Mouse (Mus musculus) forebrain, embryonic 13.5 days (tissue): ENCODE data around the gene Fpr1. TPM values are rescaled to one million over a fixed set of nuclear protein-coding genes. Genes with fewer than 3 reads are reported as not detected.
"Not testable (repeated sequence)": the region's sequence is repeated elsewhere in the genome, so short reads cannot be mapped to it uniquely, and the experiment has no call there.

Experiments used
- ATAC-seq: fragments of 200-750 bp; cut with Nextera tagmentation; 2 replicates; pipeline ENCODE4 v1.8.0; 2017
- H3K27ac ChIP-seq: fragments of 300-500 bp; sonication (generic); 2 replicates; pipeline ENCODE4 v1.5.1; 2015; ENCODE audit warnings: inconsistent platforms, mild to moderate bottlenecking, moderate library complexity
- H3K27me3 ChIP-seq: fragments of 300-500 bp; sonication (generic); 2 replicates; pipeline ENCODE4 v1.6.1; 2015; ENCODE audit warnings: mild to moderate bottlenecking, inconsistent platforms
- H3K36me3 ChIP-seq: fragments of 300-500 bp; sonication (generic); 2 replicates; pipeline ENCODE4 v1.6.1; 2015; ENCODE audit warnings: mild to moderate bottlenecking, inconsistent platforms; ENCODE audit not compliant: poor library complexity, severe bottlenecking
- H3K4me1 ChIP-seq: fragments of 300-500 bp; sonication (generic); 2 replicates; pipeline ENCODE4 v1.6.1; 2015; ENCODE audit warnings: inconsistent platforms
- H3K4me2 ChIP-seq: fragments of 300-500 bp; sonication (generic); 2 replicates; pipeline ENCODE4 v1.6.1; 2015; ENCODE audit warnings: inconsistent platforms, mild to moderate bottlenecking, moderate library complexity
- H3K4me3 ChIP-seq: fragments of 300-500 bp; sonication (generic); 2 replicates; pipeline ENCODE4 v1.5.1; 2015; ENCODE audit warnings: mild to moderate bottlenecking, inconsistent platforms
- H3K9ac ChIP-seq: fragments of 300-500 bp; sonication (generic); 2 replicates; pipeline ENCODE4 v1.6.1; 2015; ENCODE audit warnings: mild to moderate bottlenecking, inconsistent platforms
- H3K9me3 ChIP-seq: fragments of 300-500 bp; sonication (generic); replicated peaks from 2 replicates; pipeline ENCODE4 v1.6.1; 2016; ENCODE audit warnings: inconsistent platforms
- WGBS: fragments of 180-500 bp; shearing (Covaris S2); methylation state at CpG from one replicate; pipeline ENCODE4 v1.1.7; 2015; 5-methylcytosine and 5-hydroxymethylcytosine counted together
- polyA plus RNA-seq: library from polyadenylated mRNA; unstranded; fragments of >200 nt; fragmentation: Nextera tagmentation; extraction: Ambion mirVana; gene quantifications from 2 replicates; pipeline ENCODE4 v1.2.1, GENCODE M21; 2015

The Fpr1 gene
- polyA plus RNA-seq, 1 experiment from 2014 or later, result not detected

- Histone ChIP-seq H3K36me3 (peaks cover 15% of the 10 kb centered on the region), H3K4me1 (peaks cover 5% of the 10 kb centered on the region; the same call in 1 of the 2 replicates)
- 71% methylated on average over 10 of the region's 10 CpGs for WGBS
Observed at GRCm38 (mm10) chr17:17845187-17846027, 38.3 kb downstream of the Fpr1 start.

GRCm38 (mm10) chr17:17844606-17845005, 39.1 kb downstream of the Fpr1 start:
- H3K27me3 ChIP-seq, H3K9me3 ChIP-seq, H3K4me2 ChIP-seq, ATAC-seq, H3K4me1 ChIP-seq, H3K4me3 ChIP-seq, H3K27ac ChIP-seq, H3K9ac ChIP-seq: not testable (repeated sequence)
- 89% methylated on average over 3 of the region's 3 CpGs for WGBS
- H3K36me3 ChIP-seq, result peaks cover 23% of the 10 kb centered on the region

More at GRCm38 (mm10) chr17:17845187-17846027, 38.3 kb downstream of the Fpr1 start:
- no peak for ATAC-seq
- H3K27me3 ChIP-seq, result peaks cover 7% of the 10 kb centered on the region; the same call in 1 of the 2 replicates
- no peak overlapping the region for H3K4me3 ChIP-seq
- H3K4me2 ChIP-seq, result no peak overlapping the region
- no peak overlapping the region for H3K27ac ChIP-seq
- no peaks in the 10 kb centered on the region for H3K9me3 ChIP-seq
- no peak overlapping the region for H3K9ac ChIP-seq

GRCm38 (mm10) chr17:17843534-17844261, 40.0 kb downstream of the Fpr1 start:
- peak; percentile 50 for ATAC-seq
- H3K36me3 ChIP-seq, result peaks cover 27% of the 10 kb centered on the region
- WGBS, result 76% methylated on average over 27 of the region's 27 CpGs

GRCm38 (mm10) chr17:17840796-17841195, 42.9 kb downstream of the Fpr1 start:
- Histone ChIP-seq H3K9me3 (no peaks in the 10 kb centered on the region), H3K4me3 (no peak overlapping the region), H3K9ac (no peak overlapping the region), H3K27me3 (no peaks in the 10 kb centered on the region), H3K27ac (no peak overlapping the region), H3K4me2 (no peak overlapping the region), H3K36me3 (peaks cover 41% of the 10 kb centered on the region), H3K4me1 (peaks cover 31% of the 10 kb centered on the region)
- no peak for ATAC-seq
- 93% methylated on average over 7 of the region's 7 CpGs for WGBS

More at GRCm38 (mm10) chr17:17843534-17844261, 40.0 kb downstream of the Fpr1 start:
- Histone ChIP-seq H3K27me3 (no peaks in the 10 kb centered on the region), H3K9ac (no peak overlapping the region), H3K9me3 (no peaks in the 10 kb centered on the region), H3K4me3 (no peak overlapping the region), H3K4me1 (peaks cover 4% of the 10 kb centered on the region), H3K27ac (no peak overlapping the region), H3K4me2 (no peak overlapping the region)

GRCm38 (mm10) chr17:17839276-17839675, 44.5 kb downstream of the Fpr1 start:
- Histone ChIP-seq H3K4me2 (no peak overlapping the region), H3K27ac (no peak overlapping the region), H3K4me3 (no peak overlapping the region), H3K9me3 (no peaks in the 10 kb centered on the region), H3K36me3 (peaks cover 46% of the 10 kb centered on the region), H3K27me3 (no peaks in the 10 kb centered on the region), H3K4me1 (peaks cover 45% of the 10 kb centered on the region), H3K9ac (no peak overlapping the region)
- 96% methylated on average over 2 of the region's 2 CpGs for WGBS
- ATAC-seq, result no peak

- Histone ChIP-seq H3K4me3 (peak overlapping the region; percentile 43), H3K9ac (peak overlapping the region; percentile 65), H3K36me3 (peaks cover 55% of the 10 kb centered on the region), H3K4me1 (peaks cover 56% of the 10 kb centered on the region), H3K9me3 (no peaks in the 10 kb centered on the region), H3K4me2 (peak overlapping the region; percentile 74), H3K27ac (peak overlapping the region; percentile 74), H3K27me3 (no peaks in the 10 kb centered on the region)
- WGBS, result under 1% methylated on average over 43 of the region's 43 CpGs
- ATAC-seq, result peak; percentile 96
Observed at GRCm38 (mm10) chr17:17837919-17838701, 45.6 kb downstream of the Fpr1 start.

- Histone ChIP-seq H3K4me2 (peak overlapping the region; percentile 74), H3K36me3 (peaks cover 61% of the 10 kb centered on the region)
Observed at GRCm38 (mm10) chr17:17837426-17837825, 46.3 kb downstream of the Fpr1 start.

GRCm38 (mm10) chr17:17836101-17836500, 47.6 kb downstream of the Fpr1 start:
- peaks cover 76% of the 10 kb centered on the region for H3K4me1 ChIP-seq
- WGBS, result 60% methylated on average over 5 of the region's 5 CpGs

More at GRCm38 (mm10) chr17:17837426-17837825, 46.3 kb downstream of the Fpr1 start:
- no peaks in the 10 kb centered on the region for H3K9me3 ChIP-seq
- 5% methylated on average over 13 of the region's 13 CpGs for WGBS
- peaks cover 63% of the 10 kb centered on the region for H3K4me1 ChIP-seq
- peak overlapping the region; percentile 74 for H3K27ac ChIP-seq
- no peaks in the 10 kb centered on the region for H3K27me3 ChIP-seq
- peak overlapping the region; percentile 43 for H3K4me3 ChIP-seq
- H3K9ac ChIP-seq, result peak overlapping the region; percentile 65
- ATAC-seq, result no peak

GRCm38 (mm10) chr17:17834896-17835295, 48.8 kb downstream of the Fpr1 start:
- H3K4me1 ChIP-seq, result peaks cover 88% of the 10 kb centered on the region
- H3K9me3 ChIP-seq, result no peaks in the 10 kb centered on the region
- 11% methylated on average over 1 of the region's 1 CpGs for WGBS

More at GRCm38 (mm10) chr17:17836101-17836500, 47.6 kb downstream of the Fpr1 start:
- H3K9me3 ChIP-seq, result no peaks in the 10 kb centered on the region
- peaks cover 68% of the 10 kb centered on the region for H3K36me3 ChIP-seq
- H3K9ac ChIP-seq, result no peak overlapping the region
- no peaks in the 10 kb centered on the region for H3K27me3 ChIP-seq
- H3K27ac ChIP-seq, result 0 out of 2 replicates have a peak overlapping the region, but pooled peaks have one; percentile 3
- peak overlapping the region; percentile 16 for H3K4me2 ChIP-seq
- H3K4me3 ChIP-seq, result no peak overlapping the region
- no peak for ATAC-seq

GRCm38 (mm10) chr17:17830731-17831130, 53.0 kb downstream of the Fpr1 start:
- H3K27me3 ChIP-seq, result no peaks in the 10 kb centered on the region
- WGBS, result 76% methylated on average over 7 of the region's 7 CpGs
- H3K4me3 ChIP-seq, result peak overlapping the region; percentile 85
- H3K4me1 ChIP-seq, result peaks cover 65% of the 10 kb centered on the region
- no peaks in the 10 kb centered on the region for H3K9me3 ChIP-seq
- peak overlapping the region; percentile 98; the same call in 1 of the 2 replicates for H3K9ac ChIP-seq
- ATAC-seq, result no peak
- peak overlapping the region; percentile 92 for H3K4me2 ChIP-seq
- peak overlapping the region; percentile 100; the same call in 1 of the 2 replicates for H3K27ac ChIP-seq
- H3K36me3 ChIP-seq, result peaks cover 41% of the 10 kb centered on the region

More at GRCm38 (mm10) chr17:17834896-17835295, 48.8 kb downstream of the Fpr1 start:
- no peak for ATAC-seq
- Histone ChIP-seq H3K36me3 (peaks cover 62% of the 10 kb centered on the region), H3K4me3 (no peak overlapping the region), H3K27me3 (no peaks in the 10 kb centered on the region), H3K4me2 (no peak overlapping the region), H3K9ac (no peak overlapping the region), H3K27ac (no peak overlapping the region)

GRCm38 (mm10) chr17:17829816-17830535, 53.8 kb downstream of the Fpr1 start:
- peak overlapping the region; percentile 98 for H3K9ac ChIP-seq

More at GRCm38 (mm10) chr17:17829816-17830535, 53.8 kb downstream of the Fpr1 start:
- Histone ChIP-seq H3K4me3 (peak overlapping the region; percentile 85), H3K4me1 (peaks cover 61% of the 10 kb centered on the region), H3K9me3 (no peaks in the 10 kb centered on the region), H3K36me3 (peaks cover 39% of the 10 kb centered on the region), H3K27ac (peak overlapping the region; percentile 100), H3K4me2 (peak overlapping the region; percentile 92), H3K27me3 (no peaks in the 10 kb centered on the region)
- ATAC-seq, result no peak
- 65% methylated on average over 20 of the region's 23 CpGs for WGBS
